Mouse (Mus musculus): ENCODE results near the gene Atf7ip2.

Gene Atf7ip2

DNA sequence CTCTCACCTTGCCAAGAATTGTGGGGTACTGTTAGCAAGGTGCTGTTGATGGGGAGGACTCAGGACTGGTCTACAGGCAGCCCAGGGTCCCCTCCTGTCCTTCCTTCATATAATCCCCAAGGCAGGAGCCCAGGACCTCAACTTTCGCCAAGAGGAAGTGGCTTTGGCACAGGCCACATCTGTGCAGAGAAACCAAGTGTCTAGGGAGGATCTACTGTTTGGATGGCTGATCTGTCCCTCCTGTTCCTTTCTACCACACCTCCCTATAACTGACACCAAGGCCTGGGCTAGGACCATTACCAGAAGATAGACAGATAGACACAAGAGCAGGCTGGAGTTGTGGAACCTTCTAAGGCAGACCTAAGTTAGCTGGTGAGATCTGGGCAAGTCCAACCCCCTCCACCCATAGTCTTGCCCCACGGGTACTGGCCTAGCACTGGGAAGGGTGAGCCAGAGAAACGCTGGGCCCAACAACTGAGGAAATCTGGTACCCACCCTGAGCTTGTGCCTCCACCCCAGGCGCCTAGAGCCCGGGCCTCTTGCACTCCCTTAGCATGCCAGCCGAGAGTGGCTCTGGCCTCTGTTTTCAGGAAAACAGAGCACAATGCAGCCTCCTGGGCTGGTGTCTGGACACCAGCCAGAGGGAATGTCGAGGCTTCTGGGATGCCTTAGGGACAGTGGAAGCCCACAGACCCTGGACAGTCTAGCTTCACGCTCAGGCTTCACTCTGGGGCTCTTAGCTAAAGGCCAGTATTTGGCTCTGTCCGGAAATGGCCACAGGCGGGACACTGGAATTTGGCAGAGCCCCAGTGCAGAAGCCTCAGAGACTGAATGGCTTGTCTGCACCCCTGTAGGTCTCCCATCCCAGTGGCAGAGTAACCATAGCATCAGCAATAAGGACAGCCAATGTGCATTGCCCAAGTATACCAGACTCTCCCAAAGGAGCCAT lies 105.5 kb downstream of the Atf7ip2 start:
- DNase-seq (ENCODE audit: low spot score), result no peak

DNA sequence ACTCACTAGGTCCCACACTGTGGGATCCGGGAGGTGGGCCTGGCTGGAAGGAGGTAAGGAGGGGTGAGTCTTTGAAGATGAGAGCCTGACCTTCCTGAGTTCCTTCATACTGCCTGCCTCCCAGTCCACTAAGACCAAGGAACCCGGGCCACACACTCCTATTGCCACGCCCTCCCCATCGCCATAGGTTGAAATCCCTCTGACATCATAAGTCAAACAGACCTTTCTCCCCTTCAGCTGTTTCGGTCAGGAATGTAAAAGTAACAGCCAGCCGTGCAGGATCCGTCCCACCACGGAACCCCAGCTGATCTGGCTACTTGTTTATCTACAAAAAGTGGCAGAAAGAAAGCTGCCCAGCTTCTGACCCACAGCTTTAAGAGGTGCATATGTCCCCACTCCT lies 107.1 kb downstream of the Atf7ip2 start:
- DNase-seq (ENCODE audit: low spot score), result no peak

DNA sequence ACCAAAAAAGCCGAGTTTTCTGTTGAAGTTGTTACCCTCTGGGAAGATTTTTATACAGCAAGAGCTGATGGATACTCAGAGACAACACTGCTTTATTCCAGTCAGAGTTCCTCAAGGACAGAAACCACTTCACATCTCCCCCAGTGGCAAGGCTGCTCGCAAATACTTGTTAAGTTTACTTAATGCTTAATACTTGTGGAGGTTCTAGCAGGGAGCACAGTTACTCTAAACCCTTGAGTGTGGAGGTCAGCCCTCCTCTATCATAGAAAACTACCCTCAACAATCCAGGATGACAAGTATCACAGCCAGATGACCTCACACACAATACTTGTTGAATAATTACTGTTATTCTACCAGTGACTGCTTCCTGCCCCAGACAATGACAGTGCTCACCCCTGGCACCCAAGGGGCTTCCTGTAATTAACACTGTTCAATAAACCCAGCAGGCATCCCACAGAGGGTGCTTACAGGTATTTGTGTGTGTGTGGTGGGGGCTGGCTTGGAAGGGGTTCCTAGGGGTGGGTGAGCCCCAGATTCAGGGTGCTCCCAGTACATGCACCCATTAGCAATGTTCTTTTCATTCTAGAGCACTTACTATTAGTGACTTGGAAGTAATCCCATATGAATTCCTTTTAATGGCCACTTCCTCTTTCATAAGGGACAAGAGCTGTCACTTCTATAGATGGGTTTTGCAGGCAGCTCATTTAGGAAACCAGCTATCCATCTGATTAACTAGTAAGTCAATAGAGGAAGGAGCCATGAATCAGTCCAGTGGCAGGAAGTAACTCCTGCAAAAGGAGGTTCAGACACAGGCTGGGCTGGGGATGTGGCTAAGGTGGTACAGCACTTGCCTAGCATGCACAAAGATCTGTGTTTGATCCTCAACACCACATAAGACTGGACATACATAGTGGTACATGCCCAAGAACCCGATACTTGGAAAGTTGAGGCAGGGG lies 108.0 kb downstream of the Atf7ip2 start:
- DNase-seq (ENCODE audit: low spot score), result no peak
